In the genomic region with DNA sequence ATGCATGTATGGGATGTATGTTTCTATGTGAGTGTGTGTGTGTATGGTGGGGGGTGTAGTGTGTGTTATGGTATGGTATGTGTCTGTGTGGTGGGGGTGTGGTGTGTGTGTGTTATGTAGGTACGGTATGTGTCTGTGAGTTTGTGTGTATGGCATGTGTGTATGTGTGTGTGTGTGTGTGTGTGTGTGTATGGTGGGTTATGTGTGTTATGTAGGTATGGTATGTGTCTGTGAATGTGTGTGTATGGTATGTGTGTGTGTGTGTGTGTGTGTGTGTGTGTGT, we compare ENCODE assay signal across 15 mouse cellular contexts.
A peak's percentile ranks its signal among the peaks of the same experiment; 100 is the strongest.
DNase-seq lines count a peak whose midpoint lies in the region; ATAC-seq lines count a peak whose summit lies in the region.
"Had no signal": no experiment of that assay in that cellular context is flagged by ENCODE, and none has a peak within 500 bp of the region (broad histone marks: within the 10 kb centered on the region; RNA-seq: fewer than 3 reads in every experiment).

No protein-coding gene starts in this region.

- no peaks in the 10 kb centered on the region for H3K9me3 ChIP-seq in forebrain, embryonic 13.5 days (replicated peaks)
- H3K9me3 ChIP-seq in forebrain, embryonic 10.5 days = no peaks in the 10 kb centered on the region; the same call in 1 of the 2 replicates
- H3K9me3 ChIP-seq in midbrain, embryonic 11.5 days (ENCODE audit: control insufficient read depth, low read length) = no peaks in the 10 kb centered on the region
- no peaks in the 10 kb centered on the region; the same call in 1 of the 2 replicates for H3K9me3 ChIP-seq in midbrain, embryonic 10.5 days (replicated peaks)
- H3K9me3 ChIP-seq in midbrain, embryonic 13.5 days = no peaks in the 10 kb centered on the region
- no peaks in the 10 kb centered on the region for H3K9me3 ChIP-seq in neural tube, embryonic 15.5 days (replicated peaks)
- H3K9me3 ChIP-seq: kidney, embryonic 15.5 days; limb, embryonic 15.5 days; liver, embryonic 15.5 days had no signal

- WGBS in forebrain, embryonic 13.5 days = 97% methylated on average over 1 of the region's 1 CpGs
- 100% methylated on average over 1 of the region's 1 CpGs for WGBS in forebrain, embryonic 10.5 days
- 100% methylated on average over 1 of the region's 1 CpGs for WGBS in midbrain, embryonic 11.5 days
- WGBS in midbrain, embryonic 10.5 days = 97% methylated on average over 1 of the region's 1 CpGs
- 100% methylated on average over 1 of the region's 1 CpGs for WGBS in midbrain, embryonic 13.5 days
- 95% methylated on average over 1 of the region's 1 CpGs for WGBS in neural tube, embryonic 15.5 days

- no peak overlapping the region for H3K4me2 ChIP-seq in forebrain, embryonic 13.5 days
- H3K4me2 ChIP-seq in midbrain, embryonic 11.5 days = no peak overlapping the region
- H3K4me2 ChIP-seq in midbrain, embryonic 13.5 days (replicated peaks) = no peak overlapping the region
- H3K4me2 ChIP-seq in neural tube, embryonic 15.5 days = no peak overlapping the region
- H3K4me2 ChIP-seq: kidney, embryonic 15.5 days; limb, embryonic 15.5 days; liver, embryonic 15.5 days had no signal

- H3K27ac ChIP-seq in forebrain, embryonic 13.5 days = peak overlapping the region; percentile 27; the same call in 1 of the 2 replicates
- no peak overlapping the region for H3K27ac ChIP-seq in forebrain, embryonic 10.5 days
- H3K27ac ChIP-seq in midbrain, embryonic 11.5 days (ENCODE audit: low read depth, low read length) = no peak overlapping the region
- no peak overlapping the region for H3K27ac ChIP-seq in midbrain, embryonic 10.5 days (replicated peaks)
- no peak overlapping the region; the same call in 1 of the 2 replicates for H3K27ac ChIP-seq in midbrain, embryonic 13.5 days
- H3K27ac ChIP-seq in neural tube, embryonic 15.5 days (replicated peaks) = no peak overlapping the region
- H3K27ac ChIP-seq: heart, adult 2 months; kidney, embryonic 15.5 days; limb, embryonic 15.5 days; liver, embryonic 15.5 days had no signal

- ATAC-seq in forebrain, embryonic 13.5 days = peak; percentile 52
- ATAC-seq in midbrain, embryonic 11.5 days (ENCODE audit: low FRiP score) = peak; percentile 48; the same call in 1 of the 2 replicates
- peak; percentile 55; the same call in 1 of the 2 replicates for ATAC-seq in midbrain, embryonic 13.5 days
- peak; percentile 33; the same call in 1 of the 2 replicates for ATAC-seq in neural tube, embryonic 15.5 days (ENCODE audit: low FRiP score)
- ATAC-seq: activated CD4-positive, CD25-positive, alpha-beta regulatory T cell, adult 4 months; intestine, postnatal 0 days had no signal

- H3K9ac ChIP-seq in forebrain, embryonic 13.5 days = no peak overlapping the region
- H3K9ac ChIP-seq in midbrain, embryonic 11.5 days (ENCODE audit: low read length) = no peak overlapping the region
- H3K9ac ChIP-seq in midbrain, embryonic 13.5 days (replicated peaks) = no peak overlapping the region
- no peak overlapping the region for H3K9ac ChIP-seq in neural tube, embryonic 15.5 days (replicated peaks)
- H3K9ac ChIP-seq: kidney, embryonic 15.5 days; limb, embryonic 15.5 days; liver, embryonic 15.5 days had no signal

- H3K4me3 ChIP-seq in forebrain, embryonic 13.5 days = no peak overlapping the region
- no peak overlapping the region for H3K4me3 ChIP-seq in forebrain, embryonic 10.5 days
- H3K4me3 ChIP-seq in midbrain, embryonic 11.5 days (ENCODE audit: low read depth, low read length) = no peak overlapping the region
- no peak overlapping the region for H3K4me3 ChIP-seq in midbrain, embryonic 10.5 days
- no peak overlapping the region for H3K4me3 ChIP-seq in midbrain, embryonic 13.5 days (replicated peaks)
- no peak overlapping the region for H3K4me3 ChIP-seq in neural tube, embryonic 15.5 days (replicated peaks)
- H3K4me3 ChIP-seq: heart, adult 2 months; kidney, embryonic 15.5 days; limb, embryonic 15.5 days; liver, embryonic 15.5 days had no signal

- H3K36me3 ChIP-seq in forebrain, embryonic 13.5 days (ENCODE audit: poor library complexity, severe bottlenecking) = peaks cover 24% of the 10 kb centered on the region
- peaks cover 40% of the 10 kb centered on the region for H3K36me3 ChIP-seq in forebrain, embryonic 10.5 days (replicated peaks)
- H3K36me3 ChIP-seq in midbrain, embryonic 11.5 days (ENCODE audit: control insufficient read depth, insufficient read depth, low read length) = no peaks in the 10 kb centered on the region
- H3K36me3 ChIP-seq in midbrain, embryonic 10.5 days = peaks cover 31% of the 10 kb centered on the region
- peaks cover 22% of the 10 kb centered on the region for H3K36me3 ChIP-seq in midbrain, embryonic 13.5 days
- H3K36me3 ChIP-seq in neural tube, embryonic 15.5 days = peaks cover 22% of the 10 kb centered on the region
- H3K36me3 ChIP-seq: G1E had no signal

- intact Hi-C loops in left cerebral cortex, postnatal 14 days (cut with DNase I) = loop anchor here (5.0 to 10.0 kb wide), 2 partner anchors 183 to 385 kb away; partner anchors contain the start of gene Farp1

- no peak for DNase-seq in forebrain, embryonic 10.5 days (ENCODE audit: extremely low spot score, low spot score)
- DNase-seq in midbrain, embryonic 11.5 days (ENCODE audit: low spot score, missing footprints) = no peak
- DNase-seq in midbrain, embryonic 10.5 days (ENCODE audit: low spot score) = no peak
- no peak for DNase-seq in layer of hippocampus, postnatal 36 days
- DNase-seq in left cerebral cortex, postnatal 14 days (ENCODE audit: low spot score in 2 of 2) = no peak

- no peaks in the 10 kb centered on the region for H3K4me1 ChIP-seq in forebrain, embryonic 13.5 days
- H3K4me1 ChIP-seq in forebrain, embryonic 10.5 days = no peaks in the 10 kb centered on the region
- no peaks in the 10 kb centered on the region for H3K4me1 ChIP-seq in midbrain, embryonic 11.5 days (ENCODE audit: control insufficient read depth, insufficient read depth, low read length)
- H3K4me1 ChIP-seq in midbrain, embryonic 10.5 days = no peaks in the 10 kb centered on the region
- peaks cover 8% of the 10 kb centered on the region; the same call in 1 of the 2 replicates for H3K4me1 ChIP-seq in midbrain, embryonic 13.5 days (replicated peaks)
- H3K4me1 ChIP-seq in neural tube, embryonic 15.5 days = peaks cover 21% of the 10 kb centered on the region

- H3K27me3 ChIP-seq in forebrain, embryonic 13.5 days = no peaks in the 10 kb centered on the region
- H3K27me3 ChIP-seq in forebrain, embryonic 10.5 days (ENCODE audit: poor library complexity, severe bottlenecking) = no peaks in the 10 kb centered on the region
- H3K27me3 ChIP-seq in midbrain, embryonic 11.5 days (ENCODE audit: control insufficient read depth, insufficient read depth, low read length) = no peaks in the 10 kb centered on the region
- no peaks in the 10 kb centered on the region for H3K27me3 ChIP-seq in midbrain, embryonic 10.5 days (ENCODE audit: low read depth, poor library complexity, severe bottlenecking)
- no peaks in the 10 kb centered on the region for H3K27me3 ChIP-seq in midbrain, embryonic 13.5 days
- H3K27me3 ChIP-seq in neural tube, embryonic 15.5 days (replicated peaks) = no peaks in the 10 kb centered on the region
- H3K27me3 ChIP-seq: kidney, embryonic 15.5 days; limb, embryonic 15.5 days; liver, embryonic 15.5 days had no signal
